Mouse (Mus musculus) CH12.LX (cell line): ENCODE data around the gene Ttll6. TPM values are rescaled to one million over a fixed set of nuclear protein-coding genes. Genes with fewer than 3 reads are reported as not detected.

ENCODE experiments used
- DNase-seq: peaks from one replicate; pipeline ENCODE4 v3.0.0-alpha.2; 2013; ENCODE audit errors: extremely low read depth
- H3K27ac ChIP-seq: 2 replicates; pipeline ENCODE4 v1.5.1; 2012; ENCODE audit warnings: low read depth, mild to moderate bottlenecking, control low read depth, moderate library complexity; ENCODE audit not compliant: insufficient read depth
- H3K27me3 ChIP-seq: replicated peaks from 2 replicates; pipeline ENCODE3; 2012; ENCODE audit warnings: inconsistent platforms
- H3K36me3 ChIP-seq, 2 experiments: replicated peaks in 1 of 2; 2 replicates each; pipeline versions ENCODE3 to v1.6.1; 2012; ENCODE audit warnings: inconsistent platforms in 1 of 2, low read length in 1 of 2, mild to moderate bottlenecking in 1 of 2, mixed read lengths in 1 of 2, moderate library complexity in 1 of 2; ENCODE audit not compliant: control insufficient read depth in 1 of 2, insufficient read depth in 1 of 2
- H3K4me1 ChIP-seq, 2 experiments: 2 replicates each; pipeline ENCODE4 v1.6.1; 2012; ENCODE audit warnings: inconsistent platforms in 1 of 2, moderate library complexity in 1 of 2; ENCODE audit not compliant: insufficient read depth in 2 of 2, control insufficient read depth in 1 of 2
- H3K4me2 ChIP-seq: 2 replicates; pipeline ENCODE4 v1.6.1; 2012; ENCODE audit warnings: low read depth, mild to moderate bottlenecking, control low read depth; ENCODE audit not compliant: poor library complexity, insufficient read depth, severe bottlenecking
- H3K4me3 ChIP-seq, 3 experiments: fragments of 150-350 bp in 1 of 3; sonication (generic) in 1 of 3; replicated peaks in 1 of 3; 2 replicates each; pipeline versions ENCODE3 to v1.5.1; 2011 to 2012; ENCODE audit warnings: low read depth in 2 of 3, low read length in 2 of 3, mild to moderate bottlenecking in 2 of 3, moderate library complexity in 2 of 3, control low read depth in 1 of 3, improper control_type of control experiment in 1 of 3, inconsistent platforms in 1 of 3, mixed read lengths in 1 of 3; ENCODE audit not compliant: poor library complexity in 1 of 3
- H3K79me2 ChIP-seq: replicated peaks from 2 replicates; pipeline ENCODE4 v1.6.1; 2012; ENCODE audit warnings: mild to moderate bottlenecking, moderate library complexity; ENCODE audit not compliant: control insufficient read depth, poor library complexity, insufficient read depth, severe bottlenecking; ENCODE audit errors: extremely low read depth
- H3K9ac ChIP-seq: 2 replicates; pipeline ENCODE4 v1.6.1; 2012; ENCODE audit warnings: low read depth, mild to moderate bottlenecking, control low read depth, moderate library complexity; ENCODE audit not compliant: insufficient read depth
- H3K9me3 ChIP-seq: replicated peaks from 2 replicates; pipeline ENCODE3; 2012; ENCODE audit warnings: low read length, inconsistent platforms, mixed read lengths
- BHLHE40 ChIP-seq: IDR thresholded peaks from 2 replicates; pipeline ENCODE4 v1.6.1; 2011; ENCODE audit warnings: mild to moderate bottlenecking, low read depth, low read length, improper control_type of control experiment
- CHD1 ChIP-seq: IDR thresholded peaks from 2 replicates; pipeline ENCODE4 v1.6.1; 2012; ENCODE audit warnings: low read depth, low read length, improper control_type of control experiment, inconsistent platforms
- CHD2 ChIP-seq: IDR thresholded peaks from 2 replicates; pipeline ENCODE4 v1.6.1; 2011; ENCODE audit warnings: low read length, improper control_type of control experiment
- CTCF ChIP-seq, 2 experiments: IDR thresholded peaks in 1 of 2; conservative IDR thresholded peaks in 1 of 2; 2 replicates each; pipeline ENCODE4 v1.5.1; 2011 to 2012; ENCODE audit warnings: low read depth in 2 of 2, low read length in 2 of 2, improper control_type of control experiment in 1 of 2, inconsistent platforms in 1 of 2, mild to moderate bottlenecking in 1 of 2, moderate library complexity in 1 of 2
- E2F4 ChIP-seq: IDR thresholded peaks from 2 replicates; pipeline ENCODE4 v1.6.1; 2011; ENCODE audit warnings: low read depth, low read length, improper control_type of control experiment; ENCODE audit not compliant: insufficient replicate concordance
- ELF1 ChIP-seq: IDR thresholded peaks from 2 replicates; pipeline ENCODE4 v1.6.1; 2014; ENCODE audit warnings: low read depth, mild to moderate bottlenecking, inconsistent platforms, low read length, improper control_type of control experiment
- EP300 ChIP-seq: IDR thresholded peaks from 2 replicates; pipeline ENCODE4 v1.6.1; 2011; ENCODE audit warnings: low read length, improper control_type of control experiment
- HCFC1 ChIP-seq: IDR thresholded peaks from 2 replicates; pipeline ENCODE4 v1.6.1; 2012; ENCODE audit warnings: low read depth, mild to moderate bottlenecking, inconsistent platforms, low read length, improper control_type of control experiment
- JUND ChIP-seq: conservative IDR thresholded peaks from 2 replicates; pipeline ENCODE4 v1.6.1; 2011; ENCODE audit warnings: low read depth, low read length, improper control_type of control experiment
- KAT2A ChIP-seq: IDR thresholded peaks from 2 replicates; pipeline ENCODE4 v1.6.1; 2012; ENCODE audit warnings: low read length, improper control_type of control experiment, inconsistent platforms; ENCODE audit not compliant: insufficient replicate concordance
- MAZ ChIP-seq: IDR thresholded peaks from 2 replicates; pipeline ENCODE4 v1.6.1; 2012; ENCODE audit warnings: low read depth, mild to moderate bottlenecking, inconsistent platforms, low read length, improper control_type of control experiment, moderate library complexity
- MEF2A ChIP-seq: IDR thresholded peaks from 2 replicates; pipeline ENCODE4 v1.6.1; 2014; ENCODE audit warnings: low read depth, mild to moderate bottlenecking, inconsistent platforms, low read length, improper control_type of control experiment, borderline replicate concordance
- MXI1 ChIP-seq: IDR thresholded peaks from 2 replicates; pipeline ENCODE4 v1.6.1; 2011; ENCODE audit warnings: mild to moderate bottlenecking, low read depth, low read length, improper control_type of control experiment
- MYC ChIP-seq: IDR thresholded peaks from 2 replicates; pipeline ENCODE4 v1.6.1; 2011; ENCODE audit warnings: low read depth, mild to moderate bottlenecking, improper control_type of control experiment, low read length
- NELFE ChIP-seq: IDR thresholded peaks from 2 replicates; pipeline ENCODE4 v1.6.1; 2011; ENCODE audit warnings: low read depth, low read length, improper control_type of control experiment
- PAX5 ChIP-seq: IDR thresholded peaks from 2 replicates; pipeline ENCODE4 v1.6.1; 2012; ENCODE audit warnings: low read length, inconsistent platforms, mixed read lengths
- POLR2A ChIP-seq: IDR thresholded peaks from 2 replicates; pipeline ENCODE4 v1.6.1; 2011; ENCODE audit warnings: low read depth, mild to moderate bottlenecking, improper control_type of control experiment, low read length
- RAD21 ChIP-seq: IDR thresholded peaks from 2 replicates; pipeline ENCODE4 v1.6.1; 2011; ENCODE audit warnings: low read depth, mild to moderate bottlenecking, low read length, improper control_type of control experiment, moderate library complexity
- RCOR1 ChIP-seq: conservative IDR thresholded peaks from 2 replicates; pipeline ENCODE4 v1.6.1; 2012; ENCODE audit warnings: low read depth, mild to moderate bottlenecking, inconsistent platforms, low read length, improper control_type of control experiment
- TCF12 ChIP-seq: IDR thresholded peaks from 2 replicates; pipeline ENCODE4 v1.6.1; 2014; ENCODE audit warnings: low read depth, mild to moderate bottlenecking, inconsistent platforms, low read length, improper control_type of control experiment
- UBTF ChIP-seq: IDR thresholded peaks from 2 replicates; pipeline ENCODE4 v1.6.1; 2012; ENCODE audit warnings: low read depth, mild to moderate bottlenecking, inconsistent platforms, low read length, improper control_type of control experiment, moderate library complexity
- USF1 ChIP-seq: IDR thresholded peaks from 2 replicates; pipeline ENCODE4 v1.6.1; 2014; ENCODE audit warnings: low read depth, mild to moderate bottlenecking, inconsistent platforms, low read length, improper control_type of control experiment
- USF2 ChIP-seq: conservative IDR thresholded peaks from 2 replicates; pipeline ENCODE4 v1.6.1; 2011; ENCODE audit warnings: low read depth, low read length, improper control_type of control experiment
- ZMIZ1 ChIP-seq: IDR thresholded peaks from 2 replicates; pipeline ENCODE4 v1.6.1; 2012; ENCODE audit warnings: low read depth, mild to moderate bottlenecking, inconsistent platforms, low read length, improper control_type of control experiment
- ZNF384 ChIP-seq: IDR thresholded peaks from 2 replicates; pipeline ENCODE4 v1.6.1; 2012; ENCODE audit warnings: low read depth, low read length, improper control_type of control experiment, inconsistent platforms
- dilution Hi-C: fragments of 300-500 bp; cut with MboI; formaldehyde crosslinking; loops from 2 replicates; pipeline ENCODE4 v1.14.3; 2020; ENCODE audit warnings: low sequenced_read_pairs; ENCODE audit not compliant: extremely low pct_unique_long_range_greater_than_20kb, extremely low pct_ligation_motif_present
- in situ Hi-C: fragments of 300-500 bp; cut with MboI; formaldehyde crosslinking; loops from 3 replicates; pipeline ENCODE4 v1.14.3; 2019; ENCODE audit warnings: low sequenced_read_pairs, low pct_ligation_motif_present, low pct_unique_long_range_greater_than_20kb, mixed read lengths
- polyA plus RNA-seq: library from polyadenylated mRNA; unstranded; fragments of >175 nt; gene quantifications from 2 replicates; pipeline ENCODE4 v1.2.1, GENCODE M21; 2012; ENCODE audit warnings: low read depth; ENCODE audit not compliant: insufficient read length
- total RNA-seq, 2 experiments: library from RNA; depleted of rRNA; stranded (reverse); fragments of 300-350 nt in 1 of 2; fragments of >200 nt in 1 of 2; gene quantifications; 2 replicates each; pipeline ENCODE4 v1.2.3; 2012 to 2014

Gene Ttll6
- total and polyA plus RNA-seq, 3 experiments, result 0.09 TPM; not detected in 2

GRCm38 (mm10) chr11:96111751-96112150, 21.8 kb upstream of the Ttll6 start, which contains the start of gene Calcoco2:
Calcoco2 (minus strand) TSS chr11:96111964.
- H3K9me3 ChIP-seq, result no peaks in the 10 kb centered on the region
- no peaks in the 10 kb centered on the region for H3K4me1 ChIP-seq
- H3K4me3 ChIP-seq, result no peak within 1 kb of the TSS
- no peak within 1 kb of the TSS for H3K4me2 ChIP-seq
- no peak within 1 kb of the TSS for H3K27ac ChIP-seq
- no peaks in the 10 kb centered on the region for H3K36me3 ChIP-seq
- peaks cover 61% of the 10 kb centered on the region for H3K27me3 ChIP-seq
- DNase-seq, result no peak
- in situ Hi-C loops (no loop called here), dilution Hi-C loops (no loop called here)
- no peak within 1 kb of the TSS for H3K9ac ChIP-seq
- TF ChIP-seq MAZ (no peak), EP300 (no peak), CHD2 (no peak), MYC (no peak), CHD1 (no peak), POLR2A (no peak), NELFE (no peak), TCF12 (no peak), USF1 (no peak), KAT2A (no peak), ELF1 (no peak), BHLHE40 (no peak), RCOR1 (no peak), USF2 (no peak), HCFC1 (no peak), CTCF (conservative IDR thresholded peaks at IDR 0.05 in 1 of 2, IDR thresholded peaks at IDR 0.05 in 1 of 2; ENCODE audit: low read depth in 2 of 2, low read length in 2 of 2) (no peak), ZNF384 (no peak), RAD21 (no peak), UBTF (no peak)
- H3K79me2 ChIP-seq, result no peaks in the 10 kb centered on the region

GRCm38 (mm10) chr11:96114077-96114476, 19.5 kb upstream of the Ttll6 start:
- no peaks in the 10 kb centered on the region for H3K9me3 ChIP-seq
- H3K4me2 ChIP-seq, result no peak overlapping the region
- dilution Hi-C loops, result no loop called here
- no peak overlapping the region for H3K27ac ChIP-seq
- H3K4me3 ChIP-seq, result no peak overlapping the region
- H3K79me2 ChIP-seq, result no peaks in the 10 kb centered on the region
- TF ChIP-seq E2F4 (no peak), MXI1 (no peak), HCFC1 (no peak), KAT2A (no peak), JUND (no peak), USF2 (no peak), MEF2A (no peak), CHD1 (no peak), PAX5 (no peak), NELFE (no peak), ZMIZ1 (no peak)
- no peak for DNase-seq
- H3K4me1 ChIP-seq, result no peaks in the 10 kb centered on the region
- no peak overlapping the region for H3K9ac ChIP-seq
- H3K27me3 ChIP-seq, result peaks cover 56% of the 10 kb centered on the region
- in situ Hi-C loops, result no loop called here
- H3K36me3 ChIP-seq, result no peaks in the 10 kb centered on the region
